Mouse (Mus musculus) erythroblast, adult 5-6 weeks (primary cell): ENCODE measurements around the gene Pdcd2. TPM values are rescaled to one million over a fixed set of nuclear protein-coding genes. Genes with fewer than 3 reads are reported as not detected.

Experiments used
- ATAC-seq: replicated peaks from 2 replicates; pipeline ENCODE4 v1.8.0; 2016; ENCODE audit warnings: moderate number of reproducible peaks, mild to moderate bottlenecking, moderate TSS enrichment, inconsistent platforms; ENCODE audit not compliant: poor library complexity, low FRiP score, severe bottlenecking
- total RNA-seq, 2 experiments: library from RNA; stranded (forward) in 1 of 2; stranded (reverse) in 1 of 2; fragments of 150-400 nt in 1 of 2; fragments of 200-764, 138-1000 nt in 1 of 2; gene quantifications; 2 replicates each; pipeline versions ENCODE4 v1.2.3 to v1.2.4; 2015 to 2017; ENCODE audit warnings: low replicate concordance in 2 of 2

Gene Pdcd2
- total RNA-seq, 2 experiments from 2014 or later: 5.8 to 14.7 TPM

- ATAC-seq: peak; percentile 90
Measured at GRCm38 (mm10) chr17:15499656-15500394, 27.3 kb downstream of the Pdcd2 start, which contains the start of the genes Psmb1 and Tbp. TSS of gene Psmb1 (minus strand) at chr17:15499751. TSS of gene Tbp (plus strand) at chr17:15499888.

DNA sequence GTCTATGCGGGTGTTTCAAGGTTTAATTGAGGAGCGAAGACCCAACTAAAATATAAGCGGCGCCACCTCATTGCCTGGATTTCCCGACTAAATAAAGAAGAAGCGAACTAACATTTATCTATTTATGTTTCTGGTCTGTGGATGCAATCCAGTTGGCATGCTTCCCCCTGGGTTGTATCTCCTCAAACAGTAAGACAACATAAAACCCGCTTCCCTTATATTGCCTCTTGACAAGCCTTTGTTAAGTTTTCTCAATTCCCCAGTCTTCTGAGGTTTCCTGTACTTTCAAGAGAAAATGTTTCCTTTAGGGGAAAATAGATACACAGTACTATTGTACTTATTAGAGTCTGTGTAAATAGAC is 28.4 kb downstream of the Pdcd2 start:
- no peak for ATAC-seq

- peak; percentile 94 for ATAC-seq
Measured at GRCm38 (mm10) chr17:15497882-15498752, 29.0 kb downstream of the Pdcd2 start.

DNA sequence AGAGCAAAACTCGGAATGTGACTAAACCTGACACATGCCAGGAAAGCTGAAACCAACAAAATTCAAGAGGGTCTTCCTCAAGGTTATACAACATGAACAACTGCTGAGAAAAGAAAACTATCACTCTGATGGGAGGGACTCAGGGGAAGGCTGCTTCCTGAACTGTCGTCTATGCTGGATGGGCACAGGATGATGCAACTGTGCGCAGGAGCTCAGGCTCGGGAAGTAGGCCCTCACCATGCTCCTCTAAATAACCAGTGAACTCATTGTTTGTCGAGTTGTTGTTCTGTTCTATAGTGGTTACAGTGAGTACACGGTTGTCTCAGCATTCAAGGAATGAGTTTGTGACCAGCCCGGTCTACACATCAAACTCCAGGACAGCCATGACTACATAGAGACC is 36.6 kb downstream of the Pdcd2 start:
- ATAC-seq: no peak

- ATAC-seq: no peak
Measured at GRCm38 (mm10) chr17:15472671-15473070, 54.4 kb downstream of the Pdcd2 start.

Other genes with a start within 250 kb of the Pdcd2 start
- not detected in 2 replicates for gene Dll1, start 150.4 kb downstream of the Pdcd2 start, total RNA-seq (2015; ENCODE audit: low replicate concordance)
- not detected in 2 replicates for gene Dll1, start 150.4 kb downstream of the Pdcd2 start, total RNA-seq (2017; ENCODE audit: low replicate concordance)
- 3.3 TPM in 2 replicates for gene Fam120b, start 131.1 kb downstream of the Pdcd2 start, total RNA-seq (2015; ENCODE audit: low replicate concordance)
- 2.1 and 3.3 TPM in 2 replicates for gene Fam120b, start 131.1 kb downstream of the Pdcd2 start, total RNA-seq (2017; ENCODE audit: low replicate concordance)
- 49.4 and 56.0 TPM in 2 replicates for gene Psmb1, start 27.6 kb downstream of the Pdcd2 start, total RNA-seq (2015; ENCODE audit: low replicate concordance)
- gene Psmb1, start 27.6 kb downstream of the Pdcd2 start, total RNA-seq (2017; ENCODE audit: low replicate concordance): 54.1 and 59.2 TPM in 2 replicates
- gene Tbp, start 27.4 kb downstream of the Pdcd2 start, total RNA-seq (2015; ENCODE audit: low replicate concordance): 44.5 and 61.7 TPM in 2 replicates
- gene Tbp, start 27.4 kb downstream of the Pdcd2 start, total RNA-seq (2017; ENCODE audit: low replicate concordance): 15.3 and 33.3 TPM in 2 replicates
- gene Prdm9, start 37.1 kb upstream of the Pdcd2 start, total RNA-seq (2015; ENCODE audit: low replicate concordance): 3.8 TPM in 1 of 2 replicates, not detected in the other
- 0.26 and 0.42 TPM in 2 replicates for gene Prdm9, start 37.1 kb upstream of the Pdcd2 start, total RNA-seq (2017; ENCODE audit: low replicate concordance)
- gene Chd1, start 177.7 kb upstream of the Pdcd2 start, total RNA-seq (2015; ENCODE audit: low replicate concordance): 20.3 and 21.9 TPM in 2 replicates
- 32.1 and 32.9 TPM in 2 replicates for gene Chd1, start 177.7 kb upstream of the Pdcd2 start, total RNA-seq (2017; ENCODE audit: low replicate concordance)